ENCODE assay signal across 9 mouse cellular contexts in the genomic region with DNA sequence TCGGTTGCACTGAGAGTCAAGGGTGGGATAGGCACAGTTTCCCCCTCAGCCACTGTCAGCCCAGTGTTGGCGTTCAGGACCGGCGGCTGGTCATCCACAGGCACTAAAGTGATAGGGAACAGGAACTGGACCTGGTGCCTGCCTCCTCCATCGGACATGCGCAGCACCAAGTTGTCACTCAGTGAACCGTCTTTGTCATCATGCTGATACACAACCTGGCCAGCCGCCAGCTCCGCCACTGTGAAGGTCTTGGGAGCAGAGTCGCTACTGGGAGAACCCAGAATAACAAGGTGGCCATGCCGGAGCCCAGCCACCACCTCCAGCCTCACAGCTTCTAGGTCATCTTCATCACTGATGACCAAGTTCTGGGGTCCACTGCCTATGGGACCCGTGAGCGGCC. TPM values are rescaled to one million over a fixed set of nuclear protein-coding genes. Genes with fewer than 3 reads are reported as not detected.
DNase-seq lines count a peak whose midpoint lies in the region; ATAC-seq lines count a peak whose summit lies in the region.
"Had no signal": no experiment of that assay in that cellular context is flagged by ENCODE, and none has a peak within 500 bp of the region (broad histone marks: within the 10 kb centered on the region; RNA-seq: fewer than 3 reads in every experiment).

No protein-coding gene starts in this region.

- H3K36me3 ChIP-seq in heart, embryonic 14.5 days (ENCODE audit: control insufficient read depth, insufficient read depth, low read length): peaks cover 11% of the 10 kb centered on the region; the same call in 1 of the 2 replicates
- peaks cover 22% of the 10 kb centered on the region for H3K36me3 ChIP-seq in intestine, embryonic 16.5 days (ENCODE audit: control insufficient read depth, insufficient read depth, low read length)
- H3K36me3 ChIP-seq in stomach, embryonic 16.5 days (ENCODE audit: control insufficient read depth, insufficient read depth, low read length): peaks cover 32% of the 10 kb centered on the region

- H3K4me1 ChIP-seq in heart, embryonic 14.5 days (ENCODE audit: control insufficient read depth in 2 of 2, insufficient read depth in 2 of 2, low read length in 2 of 2): peaks cover 10 to 16% of the 10 kb centered on the region in 2 experiments; a peak in 3 of 4 replicates
- H3K4me1 ChIP-seq in intestine, embryonic 16.5 days (ENCODE audit: control insufficient read depth, insufficient read depth, low read length): peaks cover 14% of the 10 kb centered on the region
- peaks cover 2% of the 10 kb centered on the region; the same call in 1 of the 2 replicates for H3K4me1 ChIP-seq in stomach, embryonic 16.5 days (ENCODE audit: control insufficient read depth, insufficient read depth, low read length)

- DNase-seq in heart, postnatal 4 days: no peak
- DNase-seq in right cerebral cortex, postnatal 14 days: peak; percentile 35
- DNase-seq in right cerebral cortex, adult 18-20 months: no peak
- no peak for DNase-seq in urinary bladder, adult 18-20 months (ENCODE audit: low spot score in 2 of 2)
- no peak for DNase-seq in urinary bladder, postnatal 10 days (ENCODE audit: low spot score)
- DNase-seq: thymus, postnatal 25 days had no signal

- peak overlapping the region; percentile 94 for H3K4me2 ChIP-seq in heart, embryonic 14.5 days (ENCODE audit: low read length)
- peak overlapping the region; percentile 97; the same call in 1 of the 2 replicates for H3K4me2 ChIP-seq in intestine, embryonic 16.5 days (ENCODE audit: low read depth, low read length)
- H3K4me2 ChIP-seq in stomach, embryonic 16.5 days (ENCODE audit: low read depth, low read length): 0 out of 2 replicates have a peak overlapping the region, but pooled peaks have one; percentile 72

- H3K9ac ChIP-seq in heart, embryonic 14.5 days (ENCODE audit: low read length): no peak overlapping the region
- H3K9ac ChIP-seq in intestine, embryonic 16.5 days (ENCODE audit: low read depth, low read length): no peak overlapping the region
- H3K9ac ChIP-seq in stomach, embryonic 16.5 days (ENCODE audit: low read length): no peak overlapping the region

- H3K27ac ChIP-seq in heart, embryonic 14.5 days (replicated peaks in 1 of 2; ENCODE audit: control insufficient read depth in 1 of 2, insufficient read depth in 1 of 2, low read depth in 2 of 2, low read length in 2 of 2): no peak overlapping the region
- H3K27ac ChIP-seq in intestine, embryonic 16.5 days (ENCODE audit: low read length): no peak overlapping the region
- H3K27ac ChIP-seq in stomach, embryonic 16.5 days (ENCODE audit: low read length): no peak overlapping the region

- ATAC-seq in heart, embryonic 14.5 days (ENCODE audit: insufficient number of reproducible peaks, insufficient read depth, low FRiP score, low read depth): no peak
- no peak for ATAC-seq in intestine, embryonic 16.5 days
- no peak for ATAC-seq in stomach, embryonic 16.5 days (ENCODE audit: insufficient read depth, low FRiP score)

- H3K4me3 ChIP-seq in heart, embryonic 14.5 days (ENCODE audit: control insufficient read depth in 1 of 2, insufficient read depth in 1 of 2, low read depth in 1 of 2, low read length in 2 of 2): peak overlapping the region in 1 of 2 experiments; percentile 76; a peak in 1 of 4 replicates
- no peak overlapping the region for H3K4me3 ChIP-seq in intestine, embryonic 16.5 days (ENCODE audit: low read length)
- no peak overlapping the region for H3K4me3 ChIP-seq in stomach, embryonic 16.5 days (replicated peaks; ENCODE audit: low read length)

- 62% methylated on average over 13 of the region's 13 CpGs for WGBS in heart, embryonic 14.5 days
- 88% methylated on average over 13 of the region's 13 CpGs for WGBS in intestine, embryonic 16.5 days
- 83% methylated on average over 13 of the region's 13 CpGs for WGBS in stomach, embryonic 16.5 days

- peaks cover 18% of the 10 kb centered on the region for H3K9me3 ChIP-seq in heart, embryonic 14.5 days (ENCODE audit: control insufficient read depth, low read length)
- H3K9me3 ChIP-seq in intestine, embryonic 16.5 days (ENCODE audit: control insufficient read depth, low read length): peaks cover 22% of the 10 kb centered on the region
- peaks cover 34% of the 10 kb centered on the region for H3K9me3 ChIP-seq in stomach, embryonic 16.5 days (replicated peaks; ENCODE audit: control insufficient read depth, low read length)

- H3K27me3 ChIP-seq in heart, embryonic 14.5 days (ENCODE audit: control insufficient read depth, insufficient read depth, low read length): 0 out of 2 replicates have a peak, but pooled peaks cover 9% of the 10 kb centered on the region
- peaks cover 7% of the 10 kb centered on the region; the same call in 1 of the 2 replicates for H3K27me3 ChIP-seq in intestine, embryonic 16.5 days (replicated peaks; ENCODE audit: control insufficient read depth, insufficient read depth, low read length)
- no peaks in the 10 kb centered on the region for H3K27me3 ChIP-seq in stomach, embryonic 16.5 days (ENCODE audit: control insufficient read depth, insufficient read depth, low read length)

RNA-seq across cellular contexts. Expression of a gene that starts 1.8 kb away (rescaled TPM):
- polyA plus RNA-seq in heart, embryonic 14.5 days (2014; fragmentation: Nextera tagmentation; extraction: Ambion mirVana): 4.2 and 5.5 TPM in 2 replicates
- total RNA-seq in heart, postnatal 4 days (2021): 10 to 100 TPM; 20.2 to 20.7 TPM
- polyA plus RNA-seq in intestine, embryonic 16.5 days (2015; fragmentation: Nextera tagmentation; extraction: Ambion mirVana): 5.3 and 5.7 TPM in 2 replicates
- 16.4 TPM in 2 replicates for polyA plus RNA-seq in stomach, embryonic 16.5 days (2015; fragmentation: Nextera tagmentation; extraction: Ambion mirVana)
